Mouse (Mus musculus): ENCODE results near the gene Sel1l3. TPM values are rescaled to one million over a fixed set of nuclear protein-coding genes. Genes with fewer than 3 reads are reported as not detected.

The Sel1l3 gene
- total RNA-seq, 2 experiments from 2014 or later: 66.6 to 70.5 TPM

- TF ChIP-seq CTCF (IDR thresholded peaks at IDR 0.05): no peak; the same call in 1 of the 2 replicates
- H3K27ac ChIP-seq: no peak overlapping the region
- intact Hi-C loops (cut with DNase I): no loop called here
These were observed 27.4 kb upstream of the Sel1l3 start for GRCm38 (mm10) chr5:53241109-53241508.

GRCm38 (mm10) chr5:53239831-53240440, 26.2 kb upstream of the Sel1l3 start:
- Histone ChIP-seq H3K27ac (no peak overlapping the region), H3K4me3 (no peak overlapping the region)
- DNase-seq (ENCODE audit: extremely low spot score in 1 of 2, low spot score in 2 of 2): no peak
- intact Hi-C loops (cut with DNase I): no loop called here
- TF ChIP-seq CTCF (IDR thresholded peaks at IDR 0.05): no peak

More at GRCm38 (mm10) chr5:53241109-53241508, 27.4 kb upstream of the Sel1l3 start:
- no peak for DNase-seq (ENCODE audit: extremely low spot score in 1 of 2, low spot score in 2 of 2)
- H3K4me3 ChIP-seq: no peak overlapping the region

GRCm38 (mm10) chr5:53239189-53239588, 25.5 kb upstream of the Sel1l3 start:
- no peak for TF ChIP-seq CTCF (IDR thresholded peaks at IDR 0.05)
- no peak for DNase-seq (ENCODE audit: extremely low spot score in 1 of 2, low spot score in 2 of 2)
- Histone ChIP-seq H3K27ac (no peak overlapping the region), H3K4me3 (no peak overlapping the region)
- intact Hi-C loops (cut with DNase I): no loop called here

GRCm38 (mm10) chr5:53238761-53239160, 25.0 kb upstream of the Sel1l3 start:
- Histone ChIP-seq H3K4me3 (no peak overlapping the region), H3K27ac (no peak overlapping the region)
- intact Hi-C loops (cut with DNase I): no loop called here
- no peak for TF ChIP-seq CTCF (IDR thresholded peaks at IDR 0.05)
- DNase-seq (ENCODE audit: extremely low spot score in 1 of 2, low spot score in 2 of 2): peak in 1 of 2 experiments; percentile 36

GRCm38 (mm10) chr5:53236749-53237148, 23.0 kb upstream of the Sel1l3 start:
- Histone ChIP-seq H3K27ac (no peak overlapping the region), H3K4me3 (no peak overlapping the region)
- intact Hi-C loops (cut with DNase I): no loop called here
- no peak for DNase-seq (ENCODE audit: extremely low spot score in 1 of 2, low spot score in 2 of 2)
- TF ChIP-seq CTCF (IDR thresholded peaks at IDR 0.05): no peak

GRCm38 (mm10) chr5:53236136-53236535, 22.4 kb upstream of the Sel1l3 start:
- TF ChIP-seq CTCF (IDR thresholded peaks at IDR 0.05): no peak
- Histone ChIP-seq H3K4me3 (no peak overlapping the region), H3K27ac (no peak overlapping the region)
- DNase-seq (ENCODE audit: extremely low spot score in 1 of 2, low spot score in 2 of 2): no peak
- intact Hi-C loops (cut with DNase I): no loop called here

GRCm38 (mm10) chr5:53235551-53235950, 21.8 kb upstream of the Sel1l3 start:
- Histone ChIP-seq H3K27ac (no peak overlapping the region), H3K4me3 (no peak overlapping the region)
- no peak for DNase-seq (ENCODE audit: extremely low spot score in 1 of 2, low spot score in 2 of 2)
- TF ChIP-seq CTCF (IDR thresholded peaks at IDR 0.05): no peak
- intact Hi-C loops (cut with DNase I): no loop called here

GRCm38 (mm10) chr5:53230560-53230959, 16.8 kb upstream of the Sel1l3 start:
- H3K4me3 ChIP-seq: no peak overlapping the region
- no peak for DNase-seq (ENCODE audit: extremely low spot score in 1 of 2, low spot score in 2 of 2)
- H3K27ac ChIP-seq: no peak overlapping the region
- TF ChIP-seq CTCF (IDR thresholded peaks at IDR 0.05): no peak
- intact Hi-C loops (cut with DNase I): no loop called here

GRCm38 (mm10) chr5:53225434-53225833, 11.7 kb upstream of the Sel1l3 start:
- TF ChIP-seq CTCF (IDR thresholded peaks at IDR 0.05): no peak
- DNase-seq (ENCODE audit: extremely low spot score in 1 of 2, low spot score in 2 of 2): no peak
- intact Hi-C loops (cut with DNase I): no loop called here
- Histone ChIP-seq H3K4me3 (no peak overlapping the region), H3K27ac (no peak overlapping the region)

- TF ChIP-seq CTCF (IDR thresholded peaks at IDR 0.05): no peak
- intact Hi-C loops (cut with DNase I): loop anchor here (5.0 kb wide), 1 partner anchor 58 kb away; no protein-coding TSS in a partner anchor
- no peak overlapping the region; the same call in 1 of the 2 replicates for H3K27ac ChIP-seq
- no peak overlapping the region for H3K4me3 ChIP-seq
- no peak for DNase-seq (ENCODE audit: extremely low spot score in 1 of 2, low spot score in 2 of 2)
These were observed 1.1 kb upstream of the Sel1l3 start for GRCm38 (mm10) chr5:53214801-53215200.

GRCm38 (mm10) chr5:53214362-53214761, 635 bp upstream of the Sel1l3 start:
- TF ChIP-seq CTCF (IDR thresholded peaks at IDR 0.05): no peak
- Histone ChIP-seq H3K27ac (peak overlapping the region; percentile 90), H3K4me3 (peak overlapping the region; percentile 86)
- DNase-seq (ENCODE audit: extremely low spot score in 1 of 2, low spot score in 2 of 2): no peak
- intact Hi-C loops (cut with DNase I): loop anchor here (5.0 kb wide), 1 partner anchor 57 kb away; no protein-coding TSS in a partner anchor

- intact Hi-C loops (cut with DNase I): loop anchor here (2.0 to 5.0 kb wide), 2 partner anchors 54 to 56 kb away; partner anchors contain the start of gene Smim20
- DNase-seq (ENCODE audit: extremely low spot score in 1 of 2, low spot score in 2 of 2): peak in 1 of 2 experiments; percentile 53
- peak overlapping the region; percentile 86 for H3K4me3 ChIP-seq
- TF ChIP-seq CTCF (IDR thresholded peaks at IDR 0.05): no peak
- peak overlapping the region; percentile 90 for H3K27ac ChIP-seq
These were observed 681 bp downstream of the Sel1l3 start for GRCm38 (mm10) chr5:53212782-53213710.

Measured in left cerebral cortex, adult 2 months (tissue).